Mouse (Mus musculus): ENCODE measurements around the gene Togaram2. TPM values are rescaled to one million over a fixed set of nuclear protein-coding genes. Genes with fewer than 3 reads are reported as not detected.

Gene Togaram2
- total and polyA plus RNA-seq, 2 experiments from 2014 or later, result 1.0 to 1.2 TPM

DNA sequence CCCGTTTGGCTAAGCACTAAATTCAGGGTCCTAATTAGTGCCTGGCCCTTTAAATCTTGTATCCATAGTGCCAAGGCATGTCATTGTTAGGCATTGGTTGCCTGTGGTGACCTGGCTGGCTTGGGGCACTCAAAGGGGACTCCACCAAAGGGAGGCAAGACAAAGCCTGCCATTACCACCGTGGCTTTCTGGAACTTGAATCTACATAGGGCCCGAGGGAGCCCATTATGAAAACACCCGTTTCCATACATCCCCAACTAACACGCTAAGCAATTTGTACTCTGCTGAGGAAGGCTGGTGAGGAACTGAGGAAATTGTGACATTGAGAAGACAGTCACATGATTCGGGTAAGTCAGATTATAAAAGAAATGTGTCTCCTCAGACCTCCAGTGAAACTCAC lies 96.5 kb downstream of the Togaram2 start:
- Histone ChIP-seq H3K4me2 (ENCODE audit: low read depth, low read length) (peak overlapping the region; percentile 14; the same call in 1 of the 2 replicates), H3K4me1 (ENCODE audit: insufficient read depth, low read length) (no peaks in the 10 kb centered on the region), H3K9ac (replicated peaks; ENCODE audit: low read length) (no peak overlapping the region), H3K9me3 (ENCODE audit: low read length) (no peaks in the 10 kb centered on the region), H3K27me3 (ENCODE audit: insufficient read depth, low read length) (no peaks in the 10 kb centered on the region), H3K4me3 (ENCODE audit: low read length) (no peak overlapping the region), H3K36me3 (ENCODE audit: insufficient read depth, low read length) (no peaks in the 10 kb centered on the region), H3K27ac (no peak overlapping the region)
- DNase-seq (ENCODE audit: low spot score) (peak; percentile 63), ATAC-seq (peak; percentile 69; the same call in 1 of the 2 replicates)
- 9% methylated on average over 6 of the region's 6 CpGs for WGBS
- TF ChIP-seq CTCF (IDR thresholded peaks at IDR 0.05; ENCODE audit: low read depth), result no peak

DNA sequence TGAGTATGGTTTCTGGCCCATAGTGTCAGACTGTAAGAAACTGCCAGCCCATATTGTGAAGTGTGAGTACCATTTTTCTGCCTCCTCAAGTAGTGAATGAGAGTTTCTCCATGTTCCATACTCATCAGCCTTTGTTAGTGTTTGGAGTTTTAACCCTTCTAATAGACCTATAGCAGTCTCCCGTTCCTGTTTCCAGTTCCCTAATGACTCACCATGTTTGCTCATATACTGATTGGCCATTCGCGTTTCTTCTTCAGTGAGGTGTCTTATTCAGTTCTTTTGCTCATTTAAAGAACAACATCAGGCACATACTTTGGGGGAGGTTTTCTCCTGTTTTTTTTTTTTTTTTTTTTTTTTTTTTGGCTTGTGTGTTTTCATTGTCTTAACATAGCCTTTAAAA lies 97.6 kb downstream of the Togaram2 start:
- Histone ChIP-seq H3K4me3 (ENCODE audit: low read length) (no peak overlapping the region), H3K9me3 (ENCODE audit: low read length) (no peaks in the 10 kb centered on the region), H3K27me3 (ENCODE audit: insufficient read depth, low read length) (no peaks in the 10 kb centered on the region), H3K4me2 (ENCODE audit: low read depth, low read length) (no peak overlapping the region), H3K4me1 (ENCODE audit: insufficient read depth, low read length) (no peaks in the 10 kb centered on the region), H3K9ac (replicated peaks; ENCODE audit: low read length) (no peak overlapping the region), H3K27ac (no peak overlapping the region), H3K36me3 (ENCODE audit: insufficient read depth, low read length) (no peaks in the 10 kb centered on the region)
- TF ChIP-seq CTCF (IDR thresholded peaks at IDR 0.05; ENCODE audit: low read depth), result no peak
- no peak for ATAC-seq
- 93% methylated on average over 3 of the region's 3 CpGs for WGBS
- DNase-seq (ENCODE audit: low spot score), result no peak

DNA sequence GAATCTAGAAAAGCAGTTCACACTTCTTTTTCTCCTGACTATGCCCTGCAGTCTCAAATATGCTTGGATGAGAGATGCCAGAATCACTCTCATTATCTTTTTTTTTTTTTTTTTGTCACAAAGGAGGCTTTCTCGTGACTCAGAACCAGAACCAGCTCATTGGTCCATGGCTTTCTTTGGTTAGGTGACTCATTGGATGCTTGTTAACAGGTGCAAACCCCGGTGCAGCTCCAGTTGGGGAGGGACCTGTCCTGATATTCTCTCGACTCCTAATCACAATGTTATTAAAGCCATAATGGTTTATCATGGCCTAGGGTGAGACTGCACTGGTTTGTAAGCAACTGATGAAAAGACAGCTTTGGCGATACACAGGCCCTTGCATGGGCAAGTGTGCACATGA lies 101.1 kb downstream of the Togaram2 start:
- Histone ChIP-seq H3K36me3 (ENCODE audit: insufficient read depth, low read length) (no peaks in the 10 kb centered on the region), H3K4me1 (ENCODE audit: insufficient read depth, low read length) (no peaks in the 10 kb centered on the region), H3K27me3 (ENCODE audit: insufficient read depth, low read length) (no peaks in the 10 kb centered on the region), H3K27ac (no peak overlapping the region), H3K4me3 (ENCODE audit: low read length) (no peak overlapping the region), H3K9ac (replicated peaks; ENCODE audit: low read length) (no peak overlapping the region), H3K4me2 (ENCODE audit: low read depth, low read length) (no peak overlapping the region), H3K9me3 (ENCODE audit: low read length) (no peaks in the 10 kb centered on the region)
- DNase-seq (ENCODE audit: low spot score), result no peak
- 79% methylated on average over 4 of the region's 4 CpGs for whole genome bisulfite sequencing
- TF ChIP-seq CTCF (IDR thresholded peaks at IDR 0.05; ENCODE audit: low read depth), result no peak
- no peak for ATAC-seq

DNA sequence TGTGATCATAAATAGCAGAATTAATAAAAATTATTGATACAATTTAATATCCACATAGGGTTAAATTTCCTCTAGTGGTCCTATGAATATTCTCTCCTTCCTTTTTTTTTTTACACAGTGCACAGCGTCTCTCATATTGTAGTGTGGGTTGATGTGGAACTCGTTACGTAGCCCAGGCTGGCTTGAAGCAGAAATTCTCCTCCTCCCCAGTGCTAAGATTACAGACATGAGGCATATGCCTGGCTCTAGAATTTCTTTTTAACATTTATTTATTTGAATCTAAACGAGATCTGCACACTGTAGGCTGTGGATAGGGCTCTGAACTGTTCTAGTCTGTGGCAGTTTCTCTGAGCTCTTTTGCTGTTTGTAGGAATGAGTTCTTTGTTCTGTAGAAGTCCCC lies 102.2 kb downstream of the Togaram2 start:
- H3K9me3 ChIP-seq (ENCODE audit: low read length), result no peaks in the 10 kb centered on the region
- no peaks in the 10 kb centered on the region for H3K36me3 ChIP-seq (ENCODE audit: insufficient read depth, low read length)
- no peak overlapping the region for H3K27ac ChIP-seq
- DNase-seq (ENCODE audit: low spot score), result no peak
- H3K4me3 ChIP-seq (ENCODE audit: low read length), result no peak overlapping the region
- no peak for TF ChIP-seq CTCF (IDR thresholded peaks at IDR 0.05; ENCODE audit: low read depth)
- WGBS, result 71% methylated on average over 4 of the region's 4 CpGs
- H3K4me2 ChIP-seq (ENCODE audit: low read depth, low read length), result no peak overlapping the region
- H3K9ac ChIP-seq (replicated peaks; ENCODE audit: low read length), result no peak overlapping the region
- no peaks in the 10 kb centered on the region for H3K27me3 ChIP-seq (ENCODE audit: insufficient read depth, low read length)
- no peaks in the 10 kb centered on the region for H3K4me1 ChIP-seq (ENCODE audit: insufficient read depth, low read length)
- no peak for ATAC-seq

DNA sequence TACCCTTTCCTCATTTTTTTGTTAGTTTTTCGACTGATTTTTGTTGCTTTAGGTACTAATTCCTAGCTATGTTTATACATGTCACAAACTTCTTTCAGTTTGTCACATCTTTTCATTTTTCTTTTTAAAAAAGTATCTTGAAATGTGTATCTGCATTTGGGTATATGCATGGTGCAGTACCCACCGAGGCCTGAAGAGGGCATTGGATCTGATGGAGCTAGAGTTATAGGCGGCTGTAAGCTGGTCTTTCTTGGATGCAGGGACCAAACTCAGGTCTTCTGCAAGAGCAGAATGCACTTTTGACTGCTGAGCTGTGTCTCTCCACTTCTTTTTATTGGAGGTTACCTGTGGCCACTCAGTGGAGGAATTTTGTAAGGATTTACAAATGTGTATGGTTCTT lies 105.6 kb downstream of the Togaram2 start:
- H3K4me3 ChIP-seq (ENCODE audit: low read length), result no peak overlapping the region
- no peak for ATAC-seq
- peaks cover 4% of the 10 kb centered on the region; the same call in 1 of the 2 replicates for H3K4me1 ChIP-seq (ENCODE audit: insufficient read depth, low read length)
- no peak overlapping the region for H3K4me2 ChIP-seq (ENCODE audit: low read depth, low read length)
- DNase-seq (ENCODE audit: low spot score), result no peak
- no peak overlapping the region for H3K27ac ChIP-seq
- H3K36me3 ChIP-seq (ENCODE audit: insufficient read depth, low read length), result no peaks in the 10 kb centered on the region
- H3K9me3 ChIP-seq (ENCODE audit: low read length), result no peaks in the 10 kb centered on the region
- TF ChIP-seq CTCF (IDR thresholded peaks at IDR 0.05; ENCODE audit: low read depth), result peak; percentile 48
- H3K9ac ChIP-seq (replicated peaks; ENCODE audit: low read length), result no peak overlapping the region
- no peaks in the 10 kb centered on the region for H3K27me3 ChIP-seq (ENCODE audit: insufficient read depth, low read length)
- WGBS, result 76% methylated on average over 3 of the region's 3 CpGs

Other genes with a start within 250 kb of the Togaram2 start
- gene Gm4707, start 213.3 kb upstream of the Togaram2 start, total RNA-seq (2014; rRNA removed), result 0.36 and 2.1 TPM in 2 replicates
- 3.1 and 3.8 TPM in 2 replicates for gene Gm4707, start 213.3 kb upstream of the Togaram2 start, polyA plus RNA-seq (2015; fragmentation: Nextera tagmentation; extraction: Ambion mirVana)
- gene Smchd1, start 197.9 kb upstream of the Togaram2 start, total RNA-seq (2014; rRNA removed), result 35.3 and 42.2 TPM in 2 replicates
- gene Smchd1, start 197.9 kb upstream of the Togaram2 start, polyA plus RNA-seq (2015; fragmentation: Nextera tagmentation; extraction: Ambion mirVana), result 33.9 and 35.4 TPM in 2 replicates
- gene Ndc80, start 146.4 kb upstream of the Togaram2 start, total RNA-seq (2014; rRNA removed), result 3.6 and 3.8 TPM in 2 replicates
- 6.8 and 9.7 TPM in 2 replicates for gene Ndc80, start 146.4 kb upstream of the Togaram2 start, polyA plus RNA-seq (2015; fragmentation: Nextera tagmentation; extraction: Ambion mirVana)
- 0.47 and 0.75 TPM in 2 replicates for gene Spdya, start 121.2 kb upstream of the Togaram2 start, total RNA-seq (2014; rRNA removed)
- gene Spdya, start 121.2 kb upstream of the Togaram2 start, polyA plus RNA-seq (2015; fragmentation: Nextera tagmentation; extraction: Ambion mirVana), result 2.4 and 2.8 TPM in 2 replicates
- gene Wdr43, start 57.4 kb upstream of the Togaram2 start, total RNA-seq (2014; rRNA removed), result 19.4 and 80.8 TPM in 2 replicates
- 33.6 and 36.0 TPM in 2 replicates for gene Wdr43, start 57.4 kb upstream of the Togaram2 start, polyA plus RNA-seq (2015; fragmentation: Nextera tagmentation; extraction: Ambion mirVana)
- gene Pcare, start 79.6 kb downstream of the Togaram2 start, total RNA-seq (2014; rRNA removed), result not detected in 2 replicates
- not detected in 2 replicates for gene Pcare, start 79.6 kb downstream of the Togaram2 start, polyA plus RNA-seq (2015; fragmentation: Nextera tagmentation; extraction: Ambion mirVana)
- 10.1 and 12.5 TPM in 2 replicates for gene Clip4, start 95.2 kb downstream of the Togaram2 start, total RNA-seq (2014; rRNA removed)
- gene Clip4, start 95.2 kb downstream of the Togaram2 start, polyA plus RNA-seq (2015; fragmentation: Nextera tagmentation; extraction: Ambion mirVana), result 15.8 and 18.9 TPM in 2 replicates